Comparison of ENCODE assay signal across 9 mouse cellular contexts in the genomic region with DNA sequence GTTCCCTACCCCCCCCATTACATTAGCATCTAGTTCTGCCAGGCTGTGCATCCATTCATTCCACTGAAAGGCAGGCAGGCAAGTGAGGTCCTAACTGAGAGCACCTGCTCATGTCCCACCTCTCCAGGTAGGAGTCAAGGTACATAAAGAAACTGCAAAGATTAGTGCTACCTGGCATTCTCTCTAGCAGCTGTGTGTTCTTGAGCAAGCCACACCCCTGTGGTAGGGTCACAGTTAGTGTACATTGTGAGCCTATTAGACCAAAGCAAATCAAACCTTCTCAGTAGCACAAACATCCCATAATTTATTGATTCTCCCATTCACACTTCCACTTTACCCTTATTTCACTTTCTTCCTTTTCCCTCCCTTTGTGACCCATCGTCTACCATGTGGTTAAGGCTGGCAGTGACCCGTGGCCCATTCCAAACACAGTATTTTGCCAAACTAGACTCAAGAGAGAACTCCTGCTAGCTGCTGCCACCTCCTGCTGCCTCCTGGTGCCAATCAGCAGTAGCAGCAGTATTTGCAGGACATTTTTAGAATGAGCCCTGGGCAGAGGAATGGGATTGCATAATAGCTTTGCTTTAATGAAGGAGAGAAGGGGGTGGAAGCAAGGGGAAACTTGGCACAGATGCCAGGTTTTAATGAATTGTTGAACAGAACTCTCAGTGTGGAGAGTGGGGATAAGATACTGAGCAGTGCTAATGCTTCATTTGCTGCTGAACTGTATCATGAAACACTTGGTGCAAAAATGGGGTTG.
DNase-seq lines count a peak whose midpoint lies in the region; ATAC-seq and TF ChIP-seq lines count a peak whose summit lies in the region.
"Had no signal": no experiment of that assay in that cellular context is flagged by ENCODE, and none has a peak within 500 bp of the region (broad histone marks: within the 10 kb centered on the region; RNA-seq: fewer than 3 reads in every experiment).

No protein-coding gene starts in this region.

- H3K9ac ChIP-seq in intestine, postnatal 0 days (ENCODE audit: low read depth, low read length) = no peak overlapping the region
- H3K9ac ChIP-seq in intestine, embryonic 15.5 days = no peak overlapping the region
- H3K9ac ChIP-seq in forebrain, embryonic 15.5 days (replicated peaks) = no peak overlapping the region
- H3K9ac ChIP-seq: limb, embryonic 15.5 days had no signal

- 62% methylated on average over 2 of the region's 2 CpGs for WGBS in intestine, postnatal 0 days
- 66% methylated on average over 2 of the region's 2 CpGs for WGBS in intestine, embryonic 15.5 days
- WGBS in forebrain, embryonic 15.5 days = 20% methylated on average over 2 of the region's 2 CpGs

- H3K36me3 ChIP-seq in intestine, postnatal 0 days (ENCODE audit: control insufficient read depth, insufficient read depth) = no peaks in the 10 kb centered on the region
- H3K36me3 ChIP-seq in intestine, embryonic 15.5 days = no peaks in the 10 kb centered on the region
- H3K36me3 ChIP-seq in forebrain, embryonic 15.5 days = no peaks in the 10 kb centered on the region
- H3K36me3 ChIP-seq: limb, embryonic 15.5 days had no signal

- no peak for ATAC-seq in intestine, postnatal 0 days
- no peak for ATAC-seq in intestine, embryonic 15.5 days
- ATAC-seq in forebrain, embryonic 15.5 days (replicated peaks) = peak; percentile 98

- no peak overlapping the region for H3K4me3 ChIP-seq in intestine, postnatal 0 days (ENCODE audit: low read depth, low read length)
- H3K4me3 ChIP-seq in intestine, embryonic 15.5 days (replicated peaks) = no peak overlapping the region
- no peak overlapping the region for H3K4me3 ChIP-seq in forebrain, embryonic 15.5 days
- H3K4me3 ChIP-seq: limb, embryonic 15.5 days had no signal

- no peak overlapping the region for H3K4me2 ChIP-seq in intestine, postnatal 0 days (replicated peaks; ENCODE audit: low read depth)
- no peak overlapping the region for H3K4me2 ChIP-seq in intestine, embryonic 15.5 days (replicated peaks)
- no peak overlapping the region for H3K4me2 ChIP-seq in forebrain, embryonic 15.5 days (replicated peaks)
- H3K4me2 ChIP-seq: limb, embryonic 15.5 days had no signal

- no peaks in the 10 kb centered on the region for H3K9me3 ChIP-seq in intestine, postnatal 0 days (ENCODE audit: control insufficient read depth)
- H3K9me3 ChIP-seq in intestine, embryonic 15.5 days = no peaks in the 10 kb centered on the region
- no peaks in the 10 kb centered on the region for H3K9me3 ChIP-seq in forebrain, embryonic 15.5 days
- H3K9me3 ChIP-seq: limb, embryonic 15.5 days had no signal

- H3K27ac ChIP-seq in intestine, postnatal 0 days (ENCODE audit: low read depth, low read length) = no peak overlapping the region
- no peak overlapping the region for H3K27ac ChIP-seq in intestine, embryonic 15.5 days
- no peak overlapping the region for H3K27ac ChIP-seq in forebrain, embryonic 15.5 days (replicated peaks)
- H3K27ac ChIP-seq: limb, embryonic 15.5 days had no signal

- peak; percentile 64 to 91 for DNase-seq in layer of hippocampus, postnatal 14 days (ENCODE audit: low spot score in 2 of 2)
- peak; percentile 21 for DNase-seq in right cerebral cortex, postnatal 14 days
- DNase-seq in gastrocnemius, postnatal 25 days = no peak
- DNase-seq in thymus, postnatal 10 days (ENCODE audit: low spot score in 2 of 2) = no peak
- no peak for DNase-seq in thymus, postnatal 0 days (ENCODE audit: low spot score)

- H3K4me1 ChIP-seq in intestine, postnatal 0 days (replicated peaks; ENCODE audit: control insufficient read depth, insufficient read depth, low read length) = no peaks in the 10 kb centered on the region
- no peaks in the 10 kb centered on the region for H3K4me1 ChIP-seq in intestine, embryonic 15.5 days (replicated peaks)
- H3K4me1 ChIP-seq in forebrain, embryonic 15.5 days = peaks cover 9% of the 10 kb centered on the region
- H3K4me1 ChIP-seq: limb, embryonic 15.5 days had no signal

- H3K27me3 ChIP-seq in intestine, postnatal 0 days (replicated peaks; ENCODE audit: control insufficient read depth, insufficient read depth, low read length) = no peaks in the 10 kb centered on the region
- H3K27me3 ChIP-seq in intestine, embryonic 15.5 days (replicated peaks) = no peaks in the 10 kb centered on the region
- H3K27me3 ChIP-seq in forebrain, embryonic 15.5 days = no peaks in the 10 kb centered on the region
- H3K27me3 ChIP-seq: limb, embryonic 15.5 days had no signal

- 0 out of 2 replicates have a peak, but pooled peaks have one; percentile 21 for TF ChIP-seq CTCF in intestine, postnatal 0 days (IDR thresholded peaks at IDR 0.05; ENCODE audit: low read depth)

Comparison
In these comparisons a context has a peak if more than half of its experiments do, and no peak if none do; other contexts are left out.
1. DNase-seq: peak in layer of hippocampus, postnatal 14 days (2 of 2) and right cerebral cortex, postnatal 14 days (single experiment); none in gastrocnemius, postnatal 25 days (single experiment), thymus, postnatal 10 days (0 of 2) and thymus, postnatal 0 days (single experiment).